Mouse (Mus musculus): ENCODE results near the gene Slc39a10.

GRCm38 (mm10) chr1:46886091-46886490, 6.6 kb downstream of the Slc39a10 start:
- TF ChIP-seq POLR2A (IDR thresholded peaks at IDR 0.05; ENCODE audit: borderline replicate concordance, control insufficient read depth, low read depth, low read length) (no peak), CTCF (IDR thresholded peaks at IDR 0.05; ENCODE audit: control insufficient read depth, insufficient read depth, low read length) (no peak)
